Mouse (Mus musculus) T-helper 1 cell (primary cell): Measurements from ENCODE around the gene Rabgap1l.

ENCODE experiments used
- in situ Hi-C: fragments of 300-600 bp; cut with MboI, MseI; formaldehyde crosslinking; loops from one replicate; pipeline ENCODE4 v1.15.1; 2025; ENCODE audit warnings: high pct_unique_total_duplicates

Gene Rabgap1l

DNA sequence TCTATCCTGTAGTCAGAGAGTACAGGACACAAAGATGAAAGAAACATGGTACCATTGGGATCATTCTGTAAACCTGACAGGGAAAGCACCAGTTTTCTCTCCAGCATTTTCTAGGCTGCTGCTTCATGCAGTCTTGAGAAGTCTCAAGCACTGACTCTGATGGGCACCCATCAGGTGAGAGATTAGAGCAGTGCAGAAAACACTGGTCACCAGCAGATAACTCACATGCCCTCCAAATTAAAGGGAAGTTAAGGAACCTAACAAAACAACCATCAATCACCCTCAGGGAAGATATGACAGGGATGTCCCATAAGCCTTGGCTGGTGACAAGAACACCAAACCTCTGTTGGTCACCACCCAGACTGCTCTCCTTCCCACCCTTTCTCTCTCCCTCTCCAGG is 285.2 kb downstream of the Rabgap1l start:
- in situ Hi-C loops: no loop called here

DNA sequence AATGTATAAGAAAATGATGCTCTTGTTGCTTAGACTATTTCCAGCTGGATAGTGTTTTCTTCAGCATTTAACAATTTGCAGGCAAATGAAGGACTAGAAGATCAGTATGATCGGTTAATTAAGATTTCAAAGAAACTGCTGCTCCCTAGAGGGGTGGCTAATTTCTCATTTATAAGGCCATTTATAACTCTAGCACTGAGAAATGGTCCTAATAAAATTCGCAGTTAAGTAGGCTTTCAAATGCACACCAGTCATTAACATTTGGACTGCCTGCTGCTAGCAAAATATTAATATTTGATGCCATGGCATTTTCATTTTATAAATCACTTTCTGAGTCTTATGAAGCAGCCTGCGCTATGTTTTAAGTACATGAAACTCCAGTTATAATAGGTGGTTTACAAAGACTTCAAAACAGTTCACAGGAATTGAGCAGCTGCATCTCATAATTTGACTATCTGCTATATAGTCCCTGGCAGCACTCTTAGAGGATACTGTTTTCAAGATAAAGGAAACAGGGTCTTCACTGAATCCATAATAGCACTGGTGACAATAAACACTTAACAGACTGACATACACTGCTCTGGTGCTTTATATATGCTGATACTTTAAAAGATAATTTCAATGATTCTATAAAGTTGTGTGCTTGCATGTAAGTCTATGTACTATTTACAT is 296.0 kb downstream of the Rabgap1l start:
- in situ Hi-C loops: no loop called here

DNA sequence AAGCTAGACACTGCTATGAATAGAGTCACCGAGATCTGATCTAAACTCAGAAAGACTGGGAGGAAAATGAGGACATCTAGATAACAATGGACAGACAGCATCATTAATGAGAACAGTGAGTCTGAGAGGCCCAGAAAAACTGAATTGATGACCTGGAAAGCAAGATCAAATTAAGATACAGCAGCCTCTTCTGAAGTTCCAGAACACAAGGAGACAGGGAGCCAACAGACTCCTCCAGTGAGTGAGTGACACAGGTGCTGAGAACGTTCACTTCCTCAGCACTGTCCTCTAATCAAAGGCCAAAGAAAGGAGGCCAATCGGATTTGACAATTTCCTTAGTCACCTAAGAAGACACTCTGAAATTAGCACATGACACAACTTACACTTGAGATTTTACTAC is 307.3 kb downstream of the Rabgap1l start:
- in situ Hi-C loops: no loop called here

DNA sequence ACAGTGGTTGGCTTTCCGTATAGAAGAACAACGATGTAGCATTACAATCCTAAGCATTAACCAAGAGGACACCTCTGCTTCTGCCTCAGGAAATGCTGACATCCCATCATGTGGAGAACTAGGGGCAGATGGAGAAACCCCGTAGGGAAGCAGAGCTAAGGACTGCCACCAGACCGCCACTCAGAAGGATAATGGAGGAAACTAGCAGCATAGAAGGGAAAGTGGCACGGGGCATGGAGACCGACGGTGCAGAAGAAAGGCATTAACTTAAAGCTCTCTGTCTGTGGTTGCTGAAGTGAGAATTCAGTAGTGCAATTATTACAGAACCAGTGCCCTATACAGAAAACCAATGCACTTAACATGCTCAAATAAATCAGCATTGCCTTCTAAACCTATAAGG is 308.0 kb downstream of the Rabgap1l start:
- in situ Hi-C loops: no loop called here

DNA sequence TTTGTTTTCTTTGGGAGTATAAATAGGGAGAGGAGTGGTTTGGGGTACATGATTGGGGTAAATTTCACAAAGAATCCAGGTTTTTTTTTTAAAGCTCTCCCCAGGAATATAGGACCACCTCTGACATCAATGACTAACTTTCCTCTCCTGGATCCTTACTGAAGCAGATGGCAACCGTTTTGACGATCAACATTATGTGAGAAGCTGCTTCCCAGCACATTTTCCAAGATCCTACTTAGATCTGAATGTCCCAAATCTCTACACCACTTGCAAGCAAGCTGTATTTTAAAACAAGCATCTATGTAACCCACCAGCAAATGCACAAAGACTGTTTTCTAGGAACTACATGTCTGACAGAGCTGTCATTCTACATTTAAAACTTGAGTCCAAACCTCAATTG is 311.4 kb downstream of the Rabgap1l start:
- in situ Hi-C loops: no loop called here

DNA sequence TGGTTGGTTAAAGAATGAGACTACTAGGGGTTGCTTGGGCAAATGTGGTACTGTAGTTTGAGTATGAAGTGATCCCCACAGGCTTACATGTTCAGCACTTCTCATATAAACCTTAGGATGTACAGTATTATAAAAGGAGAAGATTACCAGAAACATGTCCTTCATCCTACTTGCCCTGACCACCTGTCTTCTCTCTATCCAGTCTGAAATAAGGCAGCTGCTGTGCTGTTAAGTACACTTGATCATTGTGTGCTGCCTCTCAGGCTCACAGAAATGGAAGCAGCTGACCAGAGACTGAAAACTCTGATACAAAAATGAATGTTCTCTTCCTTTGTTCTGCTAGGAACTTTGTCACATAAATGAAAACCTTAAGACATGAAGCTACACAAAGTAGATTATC is 325.6 kb downstream of the Rabgap1l start:
- in situ Hi-C loops: no loop called here

DNA sequence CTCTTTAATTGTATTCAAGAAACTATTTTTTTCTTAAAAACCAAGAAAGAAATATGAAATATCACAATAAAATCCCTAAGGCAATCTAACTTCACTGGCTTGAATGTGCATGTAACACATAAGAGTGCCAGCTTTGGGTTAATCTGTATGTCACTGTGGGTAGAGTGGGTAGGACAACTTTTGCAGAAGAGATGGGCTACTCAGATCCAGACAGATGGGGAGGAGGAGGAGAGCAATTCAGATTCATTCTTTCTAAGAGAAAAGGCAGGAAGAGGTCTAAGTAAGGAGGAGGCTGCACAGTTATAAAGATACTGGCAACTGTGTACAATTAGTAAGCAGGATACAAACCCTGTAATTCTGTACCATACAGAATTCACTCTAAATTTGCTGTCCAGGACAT is 327.8 kb downstream of the Rabgap1l start:
- in situ Hi-C loops: no loop called here

DNA sequence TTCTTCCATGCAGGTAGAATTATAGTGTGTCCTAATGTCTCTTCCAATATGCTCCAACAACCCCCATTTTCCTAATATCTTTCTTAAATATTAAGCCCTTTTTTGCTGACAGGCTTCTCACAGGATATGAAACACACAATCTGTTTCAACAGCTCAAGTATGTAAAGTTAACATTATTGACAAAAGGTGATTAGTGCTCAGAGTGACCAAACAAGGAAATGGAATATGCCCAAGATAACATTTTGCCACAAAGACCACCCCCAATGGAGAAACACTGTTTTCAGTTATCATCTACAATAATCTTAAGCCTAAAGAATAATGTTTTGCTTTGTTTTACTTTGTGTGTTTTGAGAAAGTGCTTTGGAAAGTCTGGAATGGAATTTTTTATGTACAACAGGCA is 328.9 kb downstream of the Rabgap1l start:
- in situ Hi-C loops: no loop called here

DNA sequence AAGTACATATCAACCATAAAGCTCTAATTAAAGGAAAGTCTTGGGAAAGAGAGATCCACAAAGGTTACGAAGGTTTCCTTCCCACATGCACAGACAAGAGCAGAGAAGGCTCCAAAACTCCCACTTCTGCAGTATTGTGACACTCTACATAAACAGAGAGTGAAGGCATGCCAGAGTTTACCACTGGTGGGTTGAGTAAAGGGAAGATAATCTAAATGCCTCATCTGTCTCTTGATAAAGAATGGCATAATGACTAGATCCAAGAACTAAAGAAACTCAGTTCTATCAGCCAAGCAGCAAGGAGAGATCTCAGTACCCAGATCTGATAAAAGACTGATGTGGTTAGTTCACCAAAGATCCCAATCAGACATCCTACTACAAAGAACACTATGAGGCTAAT is 332.7 kb downstream of the Rabgap1l start:
- in situ Hi-C loops: no loop called here

DNA sequence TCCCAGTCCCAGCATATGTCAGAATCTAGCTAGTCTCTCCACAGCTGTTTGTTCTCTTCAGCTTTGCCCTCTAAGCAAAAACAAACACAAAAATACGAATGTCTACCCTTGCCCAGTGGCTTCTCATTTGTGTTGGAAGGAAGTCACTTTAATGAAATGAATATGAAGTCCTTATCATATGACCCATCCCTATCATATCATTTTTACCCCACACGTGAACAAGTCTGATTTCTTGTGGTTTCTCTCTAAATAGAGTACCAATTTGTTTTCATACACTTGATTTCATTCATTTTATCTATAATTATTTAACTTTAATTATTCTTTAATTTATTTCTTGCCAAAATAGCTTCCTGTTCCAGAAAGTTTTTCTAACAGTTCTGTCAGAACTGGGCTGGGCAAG is 341.3 kb downstream of the Rabgap1l start:
- in situ Hi-C loops: no loop called here

DNA sequence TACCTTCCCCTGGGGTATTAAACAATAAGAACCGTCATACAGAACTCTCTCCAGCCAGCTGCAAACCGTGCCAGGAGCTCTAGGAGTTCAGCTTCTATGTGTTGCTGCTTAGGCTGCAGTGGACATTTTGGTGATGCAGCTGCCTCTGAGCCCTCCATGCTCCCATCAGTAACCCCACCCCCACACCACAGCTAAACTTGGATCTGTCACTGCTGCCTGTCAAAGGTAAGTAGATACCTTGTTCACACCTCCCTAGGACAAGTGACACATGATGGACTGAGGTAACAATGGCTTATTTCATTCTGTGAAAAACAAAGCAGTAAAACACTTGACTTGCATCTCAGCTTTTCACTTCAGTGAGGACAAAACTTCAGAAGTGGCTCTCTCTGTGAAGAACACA is 344.3 kb downstream of the Rabgap1l start:
- in situ Hi-C loops: no loop called here

DNA sequence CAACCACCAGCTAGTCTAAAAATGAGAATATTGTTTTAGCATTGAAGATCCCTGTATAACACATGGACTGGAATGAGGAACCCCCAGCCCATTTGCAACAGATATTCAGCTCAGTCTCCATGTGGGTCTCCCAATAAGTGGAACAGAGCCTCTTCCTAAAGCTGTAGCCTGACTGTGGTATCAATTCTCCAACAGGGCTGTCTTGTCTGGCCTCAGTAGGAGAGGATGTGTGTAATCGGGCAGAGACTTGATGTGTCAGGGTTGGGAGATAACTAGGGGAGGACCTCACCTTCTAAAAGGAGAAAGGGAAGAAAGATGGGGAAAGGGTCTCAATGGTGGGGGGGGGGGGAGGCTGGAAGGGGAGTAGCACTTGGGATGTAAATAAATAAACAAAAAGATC is 346.2 kb downstream of the Rabgap1l start:
- in situ Hi-C loops: no loop called here

DNA sequence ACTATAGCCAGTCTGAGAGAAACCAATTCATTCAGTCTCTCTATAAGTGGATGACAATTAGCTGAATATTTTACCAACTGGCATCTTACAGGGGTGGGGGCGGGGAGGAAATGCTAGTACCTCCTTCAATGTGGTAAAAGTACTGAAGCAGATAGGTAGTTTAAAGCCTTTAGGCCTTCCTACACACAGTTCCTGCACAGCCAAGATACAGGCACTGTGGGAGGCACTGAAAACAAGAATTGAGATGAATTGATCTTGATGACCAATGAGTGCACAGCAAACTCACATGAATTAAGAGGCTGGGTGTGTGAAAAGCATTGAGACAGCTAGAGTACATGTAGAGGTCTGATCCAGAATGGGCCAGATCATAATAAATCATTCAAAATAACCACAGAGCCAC is 349.5 kb downstream of the Rabgap1l start:
- in situ Hi-C loops: no loop called here

DNA sequence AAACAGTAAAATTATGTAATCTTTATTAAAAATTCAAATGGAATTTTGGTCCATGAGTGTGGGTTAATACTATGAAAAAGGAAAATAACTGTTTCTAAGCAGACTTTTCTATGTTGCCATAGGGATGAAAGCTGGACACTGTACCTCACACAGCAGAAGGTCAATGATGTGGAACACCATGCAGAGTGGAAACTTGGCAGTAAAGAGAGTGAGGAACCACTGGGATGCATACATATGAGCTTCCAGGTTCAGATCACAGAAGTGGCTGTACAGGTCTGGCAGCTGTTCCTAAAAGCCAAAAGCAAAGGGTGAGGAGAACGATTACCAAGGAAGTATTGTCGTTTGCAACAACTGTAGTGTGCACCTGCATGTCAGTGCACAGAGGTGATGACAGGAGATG is 351.3 kb downstream of the Rabgap1l start:
- in situ Hi-C loops: no loop called here

DNA sequence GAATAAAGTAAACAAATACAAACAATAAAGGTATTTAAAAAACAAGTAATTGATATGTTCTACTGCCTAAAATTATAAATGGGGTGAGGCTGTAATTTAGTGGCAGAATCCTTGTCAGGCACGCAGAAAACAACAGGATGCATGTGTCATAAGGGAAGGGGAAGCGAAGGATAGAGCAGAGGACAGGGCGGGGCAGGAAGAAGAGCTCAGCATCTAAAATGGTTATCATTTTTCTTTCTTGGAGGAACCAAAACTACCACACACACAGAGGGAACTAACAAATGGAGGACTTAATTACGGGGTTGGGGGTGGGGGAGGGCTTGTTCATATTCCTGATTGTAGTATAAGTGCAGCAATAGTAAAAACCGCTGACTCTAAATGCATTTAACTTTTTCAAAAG is 351.9 kb downstream of the Rabgap1l start:
- in situ Hi-C loops: no loop called here

DNA sequence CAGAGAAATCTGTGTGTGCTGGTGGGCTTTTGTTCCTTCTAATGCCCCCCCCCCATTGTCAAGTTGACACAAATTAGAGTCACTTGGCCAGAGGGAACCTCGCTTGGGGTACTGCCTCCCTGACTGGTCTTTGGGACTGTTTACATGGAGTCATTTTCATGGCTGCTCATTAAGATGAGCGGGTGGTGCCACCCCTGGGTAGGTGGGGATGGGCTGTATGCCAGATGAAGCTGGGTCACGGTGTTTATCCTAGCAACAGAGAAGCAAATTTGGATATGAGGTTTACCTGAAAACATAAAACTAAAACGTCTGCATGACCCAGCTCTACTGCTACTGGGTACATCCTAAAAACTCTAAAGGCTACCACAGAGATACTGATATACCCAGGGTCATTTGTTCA is 354.2 kb downstream of the Rabgap1l start:
- in situ Hi-C loops: no loop called here

DNA sequence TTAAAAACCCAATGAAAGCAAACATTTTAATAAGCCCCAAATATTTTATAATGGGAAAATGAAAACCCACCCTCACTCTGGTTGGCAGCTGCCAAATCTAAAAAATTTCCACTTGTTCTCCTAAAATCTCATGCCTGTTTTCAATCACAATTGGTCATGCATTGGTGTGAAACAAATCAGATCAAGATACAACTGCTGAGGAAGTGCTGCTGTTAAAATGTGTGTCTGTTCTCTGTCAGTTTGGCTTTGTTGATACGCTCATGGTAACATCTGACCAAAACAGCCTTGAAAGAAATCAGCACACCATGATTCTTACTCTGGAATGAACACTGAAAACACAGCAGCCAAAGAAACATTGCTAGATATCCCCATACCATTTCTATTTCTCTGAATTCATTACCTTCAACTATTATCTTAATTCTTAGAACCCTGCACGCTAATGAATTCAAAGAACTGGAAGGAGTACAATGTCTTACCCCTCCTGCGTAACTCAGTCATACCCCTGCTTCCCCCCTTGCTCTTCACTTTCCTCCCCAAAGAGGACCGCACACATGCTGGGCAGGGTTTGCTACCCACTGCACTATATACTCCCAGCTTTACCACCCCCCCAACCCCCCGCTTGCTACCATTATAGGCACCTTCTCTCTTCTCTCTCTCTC is 375.7 kb downstream of the Rabgap1l start:
- in situ Hi-C loops: loop anchor here (25.0 kb wide), 1 partner anchor 445 kb away; no protein-coding TSS in a partner anchor

DNA sequence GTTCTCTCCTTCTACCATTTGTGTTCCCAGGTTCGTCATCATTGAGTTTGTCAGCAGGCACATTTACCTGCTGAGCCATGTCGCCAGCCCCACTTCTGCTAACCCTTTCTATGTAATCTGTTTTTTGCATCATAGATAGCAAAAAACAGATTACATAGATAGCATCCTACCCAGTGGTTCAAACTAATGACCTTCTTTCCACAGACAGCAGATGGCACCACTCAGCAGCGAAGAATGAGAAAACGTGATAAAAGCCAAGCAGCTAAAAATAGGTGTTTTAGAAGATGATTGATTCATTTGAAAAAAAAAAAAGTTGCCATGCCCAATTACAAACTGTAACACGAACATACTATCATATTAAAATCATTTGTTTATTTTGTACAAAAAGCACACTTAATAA is 382.2 kb downstream of the Rabgap1l start:
- in situ Hi-C loops: loop anchor here (25.0 kb wide), 1 partner anchor 451 kb away; no protein-coding TSS in a partner anchor

DNA sequence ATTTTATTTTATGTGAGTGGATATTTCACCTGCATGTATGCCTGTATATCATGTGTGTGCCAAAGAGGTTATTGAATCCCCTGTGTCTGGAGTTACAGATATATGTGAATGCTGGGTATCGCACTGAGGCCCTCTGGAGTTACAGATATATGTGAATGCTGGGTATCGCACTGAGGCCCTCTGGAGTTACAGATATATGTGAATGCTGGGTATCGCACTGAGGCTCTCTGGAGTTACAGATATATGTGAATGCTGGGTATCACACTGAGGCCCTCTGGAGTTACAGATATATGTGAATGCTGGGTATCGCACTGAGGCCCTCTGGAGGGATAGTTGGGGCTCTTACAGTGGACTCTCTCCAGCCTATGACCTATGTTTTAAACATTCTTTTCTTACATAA is 383.3 kb downstream of the Rabgap1l start:
- in situ Hi-C loops: loop anchor here (5.0 to 25.0 kb wide), 2 partner anchors 303 to 453 kb away; no protein-coding TSS in a partner anchor

DNA sequence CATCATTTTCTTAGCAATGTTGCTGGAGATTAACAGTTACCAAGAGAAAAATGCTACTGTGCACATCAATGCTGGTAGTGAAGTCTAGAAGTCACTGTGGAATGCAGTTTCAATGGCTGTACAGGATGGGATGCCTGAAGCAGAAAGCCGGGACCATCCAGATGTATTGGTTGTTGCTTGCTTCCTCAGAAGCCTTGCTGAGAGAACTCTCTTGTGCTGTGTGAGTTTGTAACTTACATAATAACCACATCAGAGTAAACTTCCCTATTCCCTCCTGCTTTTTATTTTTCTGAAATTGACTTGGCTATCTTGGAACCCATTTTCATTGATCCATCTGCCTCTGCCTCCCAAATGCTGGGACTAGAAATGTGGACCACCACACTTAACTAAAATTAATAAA is 383.9 kb downstream of the Rabgap1l start:
- in situ Hi-C loops: loop anchor here (5.0 to 25.0 kb wide), 2 partner anchors 303 to 453 kb away; no protein-coding TSS in a partner anchor

DNA sequence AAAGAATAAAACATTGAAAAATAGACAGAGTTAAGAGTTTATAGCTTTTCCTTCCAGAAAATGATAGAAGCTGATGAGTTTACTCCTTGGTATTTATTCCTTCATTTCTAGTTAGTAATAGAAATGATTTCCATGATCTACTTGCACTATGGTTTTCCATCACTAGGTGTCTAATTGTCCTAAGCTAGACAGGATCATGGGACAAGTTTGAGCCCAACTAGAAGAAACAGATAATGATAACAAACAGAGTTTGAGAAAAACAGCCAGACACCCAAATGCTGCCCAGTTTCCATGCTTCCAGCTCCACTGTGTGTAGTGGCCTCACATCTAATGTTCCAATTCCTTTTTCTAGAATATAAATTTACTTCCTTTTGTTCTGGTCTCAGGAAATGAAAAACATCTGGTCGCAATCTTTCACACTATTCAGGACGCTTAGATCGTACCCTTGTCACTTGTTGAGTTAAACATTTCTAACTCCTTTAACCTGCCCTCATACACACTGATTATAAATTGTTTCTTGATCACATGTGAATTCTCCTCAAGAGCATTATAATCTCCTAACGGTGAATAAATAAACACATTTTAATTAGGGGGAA is 384.6 kb downstream of the Rabgap1l start:
- in situ Hi-C loops: loop anchor here (5.0 to 25.0 kb wide), 2 partner anchors 304 to 454 kb away; no protein-coding TSS in a partner anchor

DNA sequence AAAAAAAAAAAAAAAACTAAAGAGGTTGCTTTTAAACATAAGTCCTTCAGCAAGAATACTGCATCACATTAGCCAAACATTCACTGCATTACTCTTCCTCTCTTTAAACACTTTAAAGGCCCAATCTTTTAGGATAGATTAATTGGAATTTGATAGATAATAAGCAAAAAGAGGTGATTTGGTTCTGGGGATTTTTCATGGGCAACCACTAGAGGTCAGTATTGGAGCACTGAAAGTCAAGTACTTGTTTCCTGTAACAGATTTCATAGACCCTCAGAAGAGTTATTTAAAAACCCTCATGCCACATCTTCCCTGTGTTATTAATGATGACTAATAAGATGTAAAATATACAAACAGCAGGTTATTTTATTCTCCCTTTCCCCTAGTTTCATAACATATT is 393.6 kb downstream of the Rabgap1l start:
- in situ Hi-C loops: no loop called here

DNA sequence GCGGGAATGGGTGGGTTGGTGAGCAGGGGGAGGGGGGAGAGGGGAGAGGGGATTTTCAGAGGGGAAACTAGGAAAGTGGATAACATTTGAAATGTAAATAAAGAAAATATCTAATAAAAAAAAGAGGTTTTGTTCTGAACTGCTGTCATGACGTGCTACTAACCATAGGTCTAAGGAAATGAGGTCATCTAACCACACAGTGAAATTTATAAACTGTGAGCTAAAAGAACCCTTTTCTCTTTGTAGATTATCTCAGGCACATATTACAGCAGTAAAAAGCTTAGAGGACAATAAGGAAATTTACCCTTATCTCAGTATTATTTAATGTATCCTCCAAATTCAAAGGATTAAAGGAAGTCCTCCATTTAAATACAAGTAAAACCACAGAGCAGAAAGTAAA is 396.0 kb downstream of the Rabgap1l start:
- in situ Hi-C loops: no loop called here
